Mouse (Mus musculus): Measurements from ENCODE around the gene 1700025F22Rik.

DNA sequence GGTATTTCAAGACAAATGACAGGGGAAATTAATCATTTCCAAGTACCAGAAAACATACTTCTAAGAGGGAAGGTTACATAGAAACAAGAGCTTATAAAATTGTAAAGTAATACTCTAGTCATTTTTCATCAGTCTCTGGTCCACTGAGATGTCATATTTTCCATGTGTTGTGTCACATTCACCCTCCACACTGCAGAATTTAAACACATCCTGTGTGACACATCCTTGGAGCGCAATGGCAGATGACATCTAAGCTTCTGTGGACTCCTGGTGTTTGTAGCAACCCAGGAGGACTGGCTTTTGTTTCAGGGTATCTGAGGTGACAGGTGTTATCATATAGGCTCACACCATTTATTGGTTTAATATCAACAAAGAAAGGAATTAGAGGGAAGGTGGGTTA is 35.4 kb downstream of the 1700025F22Rik start:
- TF ChIP-seq ZC3H11A (IDR thresholded peaks at IDR 0.05; ENCODE audit: borderline replicate concordance, low read depth, low read length) (no peak), MAFK (IDR thresholded peaks at IDR 0.05; ENCODE audit: insufficient read depth, low read depth, low read length) (no peak), ZNF384 (IDR thresholded peaks at IDR 0.05; ENCODE audit: low read depth, low read length) (no peak)

Measured in ES-E14 (cell line).